Mouse (Mus musculus): ENCODE results near the gene Arl6ip1. TPM values are rescaled to one million over a fixed set of nuclear protein-coding genes. Genes with fewer than 3 reads are reported as not detected.

Gene Arl6ip1
- polyA plus RNA-seq, 1 experiment from 2014 or later, result 435 TPM

- H3K9ac ChIP-seq (ENCODE audit: low read depth, low read length), result no peak overlapping the region
- H3K36me3 ChIP-seq (ENCODE audit: control insufficient read depth, insufficient read depth, low read length), result 0 out of 2 replicates have a peak, but pooled peaks cover 5% of the 10 kb centered on the region
- WGBS, result 92% methylated on average over 5 of the region's 5 CpGs
- no peak overlapping the region for H3K27ac ChIP-seq (ENCODE audit: low read depth, low read length)
- H3K9me3 ChIP-seq (ENCODE audit: control insufficient read depth, low read length), result no peaks in the 10 kb centered on the region
- H3K4me2 ChIP-seq (replicated peaks; ENCODE audit: low read depth, low read length), result no peak overlapping the region
- H3K27me3 ChIP-seq (ENCODE audit: control insufficient read depth, insufficient read depth, low read length), result no peaks in the 10 kb centered on the region
- H3K4me3 ChIP-seq (ENCODE audit: low read depth, low read length), result no peak overlapping the region
- no peak for ATAC-seq (ENCODE audit: low FRiP score)
- no peak for DNase-seq (ENCODE audit: low spot score)
- no peaks in the 10 kb centered on the region for H3K4me1 ChIP-seq (replicated peaks; ENCODE audit: control insufficient read depth, insufficient read depth, low read length)
These were observed 9.5 kb downstream of the Arl6ip1 start for GRCm38 (mm10) chr7:118119946-118120345.

GRCm38 (mm10) chr7:118119142-118119541 lies 10.3 kb downstream of the Arl6ip1 start:
- ATAC-seq (ENCODE audit: low FRiP score), result no peak

GRCm38 (mm10) chr7:118118426-118118825 lies 11.0 kb downstream of the Arl6ip1 start:
- Histone ChIP-seq H3K36me3 (ENCODE audit: control insufficient read depth, insufficient read depth, low read length) (0 out of 2 replicates have a peak, but pooled peaks cover 5% of the 10 kb centered on the region), H3K9me3 (ENCODE audit: control insufficient read depth, low read length) (no peaks in the 10 kb centered on the region), H3K27me3 (ENCODE audit: control insufficient read depth, insufficient read depth, low read length) (no peaks in the 10 kb centered on the region), H3K4me2 (replicated peaks; ENCODE audit: low read depth, low read length) (no peak overlapping the region), H3K9ac (ENCODE audit: low read depth, low read length) (no peak overlapping the region), H3K27ac (ENCODE audit: low read depth, low read length) (no peak overlapping the region), H3K4me1 (replicated peaks; ENCODE audit: control insufficient read depth, insufficient read depth, low read length) (0 out of 2 replicates have a peak, but pooled peaks cover 2% of the 10 kb centered on the region), H3K4me3 (ENCODE audit: low read depth, low read length) (no peak overlapping the region)
- 90% methylated on average over 3 of the region's 3 CpGs for WGBS
- DNase-seq (ENCODE audit: low spot score) (no peak), ATAC-seq (ENCODE audit: low FRiP score) (no peak)

More at GRCm38 (mm10) chr7:118119142-118119541, 10.3 kb downstream of the Arl6ip1 start:
- 63% methylated on average over 2 of the region's 2 CpGs for WGBS
- Histone ChIP-seq H3K27me3 (ENCODE audit: control insufficient read depth, insufficient read depth, low read length) (no peaks in the 10 kb centered on the region), H3K9ac (ENCODE audit: low read depth, low read length) (no peak overlapping the region), H3K4me1 (replicated peaks; ENCODE audit: control insufficient read depth, insufficient read depth, low read length) (no peaks in the 10 kb centered on the region), H3K4me3 (ENCODE audit: low read depth, low read length) (no peak overlapping the region), H3K36me3 (ENCODE audit: control insufficient read depth, insufficient read depth, low read length) (0 out of 2 replicates have a peak, but pooled peaks cover 5% of the 10 kb centered on the region), H3K27ac (ENCODE audit: low read depth, low read length) (no peak overlapping the region), H3K4me2 (replicated peaks; ENCODE audit: low read depth, low read length) (no peak overlapping the region), H3K9me3 (ENCODE audit: control insufficient read depth, low read length) (no peaks in the 10 kb centered on the region)
- no peak for DNase-seq (ENCODE audit: low spot score)

GRCm38 (mm10) chr7:118117539-118118210 lies 11.8 kb downstream of the Arl6ip1 start:
- H3K27ac ChIP-seq (ENCODE audit: low read depth, low read length), result no peak overlapping the region; the same call in 1 of the 2 replicates
- WGBS, result 45% methylated on average over 4 of the region's 4 CpGs
- no peak for ATAC-seq (ENCODE audit: low FRiP score)

GRCm38 (mm10) chr7:118116787-118117538 lies 12.5 kb downstream of the Arl6ip1 start:
- peak; percentile 13; the same call in 1 of the 2 replicates for ATAC-seq (ENCODE audit: low FRiP score)
- H3K36me3 ChIP-seq (ENCODE audit: control insufficient read depth, insufficient read depth, low read length), result 0 out of 2 replicates have a peak, but pooled peaks cover 10% of the 10 kb centered on the region
- no peaks in the 10 kb centered on the region for H3K27me3 ChIP-seq (ENCODE audit: control insufficient read depth, insufficient read depth, low read length)
- peak overlapping the region; percentile 98 for H3K4me3 ChIP-seq (ENCODE audit: low read depth, low read length)
- no peak overlapping the region for H3K9ac ChIP-seq (ENCODE audit: low read depth, low read length)
- 17% methylated on average over 8 of the region's 8 CpGs for WGBS
- H3K27ac ChIP-seq (ENCODE audit: low read depth, low read length), result no peak overlapping the region; the same call in none of the 2 replicates
- peak overlapping the region; percentile 77 for H3K4me2 ChIP-seq (replicated peaks; ENCODE audit: low read depth, low read length)
- DNase-seq (ENCODE audit: low spot score), result peak; percentile 22
- no peaks in the 10 kb centered on the region for H3K9me3 ChIP-seq (ENCODE audit: control insufficient read depth, low read length)
- 0 out of 2 replicates have a peak, but pooled peaks cover 2% of the 10 kb centered on the region for H3K4me1 ChIP-seq (replicated peaks; ENCODE audit: control insufficient read depth, insufficient read depth, low read length)

More at GRCm38 (mm10) chr7:118117539-118118210, 11.8 kb downstream of the Arl6ip1 start:
- Histone ChIP-seq H3K4me1 (replicated peaks; ENCODE audit: control insufficient read depth, insufficient read depth, low read length) (0 out of 2 replicates have a peak, but pooled peaks cover 2% of the 10 kb centered on the region), H3K36me3 (ENCODE audit: control insufficient read depth, insufficient read depth, low read length) (0 out of 2 replicates have a peak, but pooled peaks cover 8% of the 10 kb centered on the region), H3K4me2 (replicated peaks; ENCODE audit: low read depth, low read length) (no peak overlapping the region), H3K9ac (ENCODE audit: low read depth, low read length) (no peak overlapping the region), H3K9me3 (ENCODE audit: control insufficient read depth, low read length) (no peaks in the 10 kb centered on the region), H3K27me3 (ENCODE audit: control insufficient read depth, insufficient read depth, low read length) (no peaks in the 10 kb centered on the region), H3K4me3 (ENCODE audit: low read depth, low read length) (no peak overlapping the region)
- DNase-seq (ENCODE audit: low spot score), result no peak

- under 1% methylated on average over 39 of the region's 40 CpGs for WGBS
- H3K27ac ChIP-seq (ENCODE audit: low read depth, low read length), result peak within 1 kb of the TSS; percentile 83
- peak within 1 kb of the TSS; percentile 77 for H3K4me2 ChIP-seq (replicated peaks; ENCODE audit: low read depth, low read length)
- peak within 1 kb of the TSS; percentile 98 for H3K4me3 ChIP-seq (ENCODE audit: low read depth, low read length)
- peak; percentile 88 for ATAC-seq (ENCODE audit: low FRiP score)
- H3K27me3 ChIP-seq (ENCODE audit: control insufficient read depth, insufficient read depth, low read length), result no peaks in the 10 kb centered on the region
- H3K4me1 ChIP-seq (replicated peaks; ENCODE audit: control insufficient read depth, insufficient read depth, low read length), result peaks cover 3% of the 10 kb centered on the region; the same call in 1 of the 2 replicates
- H3K9me3 ChIP-seq (ENCODE audit: control insufficient read depth, low read length), result no peaks in the 10 kb centered on the region
- peak; percentile 96 for DNase-seq (ENCODE audit: low spot score)
- H3K36me3 ChIP-seq (ENCODE audit: control insufficient read depth, insufficient read depth, low read length), result peaks cover 12% of the 10 kb centered on the region; the same call in 1 of the 2 replicates
- H3K9ac ChIP-seq (ENCODE audit: low read depth, low read length), result peak within 1 kb of the TSS; percentile 97
These were observed 13.4 kb downstream of the Arl6ip1 start, which contains the start of gene Rps15a for GRCm38 (mm10) chr7:118115877-118116568. TSS of gene Rps15a (minus strand) at chr7:118116188.

GRCm38 (mm10) chr7:118115533-118115876 lies 14.0 kb downstream of the Arl6ip1 start:
- Histone ChIP-seq H3K4me3 (ENCODE audit: low read depth, low read length) (peak overlapping the region; percentile 98), H3K4me1 (replicated peaks; ENCODE audit: control insufficient read depth, insufficient read depth, low read length) (peaks cover 5% of the 10 kb centered on the region; the same call in 1 of the 2 replicates), H3K27ac (ENCODE audit: low read depth, low read length) (peak overlapping the region; percentile 83), H3K9me3 (ENCODE audit: control insufficient read depth, low read length) (no peaks in the 10 kb centered on the region), H3K36me3 (ENCODE audit: control insufficient read depth, insufficient read depth, low read length) (peaks cover 12% of the 10 kb centered on the region), H3K27me3 (ENCODE audit: control insufficient read depth, insufficient read depth, low read length) (no peaks in the 10 kb centered on the region), H3K9ac (ENCODE audit: low read depth, low read length) (peak overlapping the region; percentile 97), H3K4me2 (replicated peaks; ENCODE audit: low read depth, low read length) (peak overlapping the region; percentile 77)
- DNase-seq (ENCODE audit: low spot score), result no peak
- 0% methylated on average over 20 of the region's 20 CpGs for WGBS
- no peak; the same call in 1 of the 2 replicates for ATAC-seq (ENCODE audit: low FRiP score)

Measured in hindbrain, embryonic 11.5 days (tissue).